Mouse (Mus musculus): Measurements from ENCODE around the gene Urgcp. TPM values are rescaled to one million over a fixed set of nuclear protein-coding genes. Genes with fewer than 3 reads are reported as not detected.

Gene Urgcp
- total RNA-seq, 2 experiments from 2014 or later: 32.7 to 38.4 TPM

Other genes with a start within 250 kb of the Urgcp start
- gene Xbp1, start 241.7 kb downstream of the Urgcp start, total RNA-seq (2021): 10 to 100 TPM; 42.7 to 47.5 TPM
- 10 to 100 TPM; 11.0 to 11.1 TPM for gene Ccdc117, start 220.2 kb downstream of the Urgcp start, total RNA-seq (2021)
- gene Ankrd36, start 192.7 kb downstream of the Urgcp start, total RNA-seq (2021): not detected
- gene Mrps24, start 46.7 kb downstream of the Urgcp start, total RNA-seq (2021): 10 to 100 TPM; 83.5 to 84.2 TPM
- gene Dbnl, start 26.1 kb upstream of the Urgcp start, total RNA-seq (2021): 10 to 100 TPM; 18.7 to 21.6 TPM
- gene Pgam2, start 41.4 kb upstream of the Urgcp start, total RNA-seq (2021): 1,000 to 10,000 TPM; 3,325 to 3,362 TPM
- 1 to 10 TPM; 2.1 to 3.3 TPM for gene Polm, start 75.6 kb upstream of the Urgcp start, total RNA-seq (2021)
- gene Aebp1, start 99.6 kb upstream of the Urgcp start, total RNA-seq (2021): 10 to 100 TPM; 30.0 to 33.4 TPM
- gene Pold2, start 115.9 kb upstream of the Urgcp start, total RNA-seq (2021): 10 to 100 TPM; 36.4 to 38.7 TPM
- not detected for gene Myl7, start 136.4 kb upstream of the Urgcp start, total RNA-seq (2021)
- 1 to 10 TPM in 1 of 2 experiments, under 1 TPM in 1; 0.29 to 1.3 TPM for gene Gck, start 187.7 kb upstream of the Urgcp start, total RNA-seq (2021)
- 10 to 100 TPM; 36.2 to 38.8 TPM for gene Ykt6, start 193.3 kb upstream of the Urgcp start, total RNA-seq (2021)